Mouse (Mus musculus) E14TG2a.4 (cell line): ENCODE results near the gene Fuca1.

Experiments
- CTCF ChIP-seq: conservative IDR thresholded peaks from 2 replicates; pipeline ENCODE4 v1.5.1; 2014; ENCODE audit warnings: low read length
- NANOG ChIP-seq: IDR thresholded peaks from 2 replicates; pipeline ENCODE4 v1.6.1; 2014; ENCODE audit warnings: borderline replicate concordance, low read length, mixed read lengths
- POU5F1 ChIP-seq: IDR thresholded peaks from 2 replicates; pipeline ENCODE4 v1.6.1; 2014; ENCODE audit warnings: low read length, borderline replicate concordance

GRCm38 (mm10) chr4:135946278-135946658, 25.7 kb downstream of the Fuca1 start, which contains the start of gene Hmgcl:
- no peak for TF ChIP-seq CTCF
- no peak for TF ChIP-seq NANOG
- TF ChIP-seq POU5F1, result no peak
